Mouse (Mus musculus) right cerebral cortex, postnatal 25 days (tissue): ENCODE data around the gene Erap1.
A peak's percentile ranks its signal among the peaks of the same experiment; 100 is the strongest.
"Not testable (repeated sequence)": the region's sequence is repeated elsewhere in the genome, so short reads cannot be mapped to it uniquely, and the experiment has no call there.

Experiments
- DNase-seq: peaks from one replicate; pipeline ENCODE4 v3.0.0; 2022

The Erap1 gene

DNA sequence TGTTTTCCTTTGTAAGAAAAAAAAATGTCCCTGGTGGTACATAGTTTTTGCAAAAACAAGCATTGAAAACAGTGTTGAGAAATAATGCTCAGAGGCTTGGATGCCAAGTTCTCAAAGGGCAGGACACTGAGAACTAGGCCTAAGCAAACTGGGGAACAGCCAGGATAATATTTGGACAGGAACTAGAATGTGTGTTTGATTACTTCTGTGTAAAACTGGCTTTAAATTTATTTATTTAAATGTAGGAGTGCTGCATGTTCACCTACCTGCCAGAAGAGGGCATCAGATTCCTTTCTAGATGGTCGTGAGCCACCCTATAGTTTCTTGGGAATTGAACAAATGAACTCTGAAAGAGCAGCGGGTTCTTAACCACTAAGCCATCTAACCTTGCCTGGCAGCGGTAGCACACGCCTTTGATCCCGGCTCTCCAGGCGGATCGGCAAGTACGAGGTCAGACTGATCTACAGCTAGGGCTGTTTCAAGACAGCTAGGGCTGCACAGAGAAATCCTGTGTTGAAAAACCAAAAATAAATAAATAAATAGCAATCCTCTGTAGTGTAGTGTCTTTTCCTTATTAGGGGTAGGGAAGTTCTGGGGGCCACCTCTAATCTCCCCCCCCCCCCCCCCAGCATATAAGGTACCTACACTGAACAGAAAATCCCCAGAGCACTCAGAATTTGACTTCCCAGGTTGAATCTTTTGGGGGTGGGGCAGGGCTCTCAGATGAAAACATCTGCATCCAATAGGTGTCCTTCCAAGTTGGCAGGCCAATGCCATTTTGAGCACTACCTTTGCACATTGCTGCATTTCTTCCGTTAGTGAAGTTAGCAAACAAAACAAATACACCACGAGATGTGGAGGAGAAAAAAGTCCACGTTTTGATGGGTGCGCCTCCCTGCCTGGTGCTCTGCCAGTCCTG lies at the start of gene Erap1:
TSS of gene Erap1 (plus strand) at position 776 of the 919 bp plus-strand sequence.
- peak; percentile 16 for DNase-seq

DNA sequence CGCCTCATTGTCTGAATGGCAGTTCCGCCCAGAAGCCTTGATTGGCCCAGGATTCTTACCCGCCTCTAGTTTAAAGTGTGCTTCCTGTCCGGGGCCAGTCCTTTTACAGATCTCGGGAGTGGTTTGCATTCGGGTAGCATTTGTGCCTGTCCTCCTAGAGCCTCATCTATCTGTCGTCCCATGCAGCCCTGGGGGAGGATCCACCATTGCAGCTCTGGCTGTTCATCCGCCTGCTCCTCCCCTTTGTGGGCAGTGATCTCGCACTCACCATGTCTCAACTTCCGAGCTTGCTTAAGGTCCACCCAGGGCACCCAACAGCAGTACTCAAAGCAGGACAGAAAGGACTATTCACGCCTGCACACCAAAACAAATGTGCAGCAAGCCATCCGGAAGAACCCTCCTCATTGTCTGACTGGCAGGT lies 48.0 kb upstream of the Erap1 start:
- DNase-seq, result not testable (repeated sequence)

DNA sequence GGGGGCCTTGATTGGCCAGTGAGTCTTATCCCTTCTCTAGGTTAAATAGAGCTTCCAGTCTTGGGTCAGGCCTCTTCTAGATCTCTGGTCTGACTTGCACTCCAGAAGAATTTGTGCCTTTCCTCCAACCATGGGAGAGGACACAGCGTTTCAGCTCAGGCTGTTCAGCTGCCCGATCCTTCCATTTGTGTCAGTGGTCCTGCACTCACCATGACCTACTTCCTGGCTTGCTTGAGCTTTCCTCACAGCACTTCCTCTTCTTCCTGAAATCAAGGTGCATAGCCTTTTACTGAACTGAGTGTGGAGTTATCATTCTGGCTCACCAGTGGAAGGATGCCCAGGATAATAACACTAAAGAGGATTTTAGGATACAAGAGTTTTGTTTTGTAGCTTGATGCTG lies 47.5 kb upstream of the Erap1 start:
- not testable (repeated sequence) for DNase-seq

DNA sequence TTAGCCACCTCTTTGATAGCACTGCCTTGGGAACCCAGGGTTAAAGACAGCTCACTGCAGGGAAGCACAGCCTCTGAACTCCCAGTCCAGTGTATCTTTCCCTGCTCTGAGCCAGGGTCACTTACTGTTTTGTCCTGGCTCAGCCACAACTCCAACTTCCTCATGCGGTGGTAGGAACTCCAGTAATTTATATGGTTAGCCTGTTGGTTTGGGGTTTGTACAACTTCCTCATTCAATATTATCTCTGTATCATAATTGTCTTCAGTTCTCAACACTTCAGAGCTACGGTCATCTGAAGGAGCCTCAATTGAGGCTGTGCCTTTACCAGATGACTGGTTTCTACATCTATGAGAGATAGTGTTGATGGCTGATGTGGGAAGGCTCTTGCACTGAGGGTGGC lies 42.3 kb upstream of the Erap1 start:
- not testable (repeated sequence) for DNase-seq

DNA sequence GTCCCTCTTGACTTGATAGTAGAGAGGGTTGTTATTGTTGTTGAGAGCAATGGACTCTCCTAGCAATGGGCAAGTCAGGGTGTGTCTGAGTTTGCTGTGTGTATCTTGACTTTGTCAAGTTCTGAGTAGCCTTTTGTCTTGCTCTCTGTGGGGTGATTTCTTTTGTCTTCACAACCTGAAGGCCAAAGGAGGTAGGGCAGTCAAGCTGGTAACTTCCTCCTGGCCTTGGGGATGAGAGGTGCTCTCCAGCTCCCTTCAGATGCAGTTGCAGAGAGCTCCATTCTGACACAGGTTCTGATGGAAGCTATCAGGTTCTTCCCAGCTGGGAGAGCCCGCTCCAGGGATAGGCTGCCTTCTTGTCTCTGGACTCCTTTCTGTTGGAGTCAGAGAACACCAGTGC lies 37.6 kb upstream of the Erap1 start:
- not testable (repeated sequence) for DNase-seq

DNA sequence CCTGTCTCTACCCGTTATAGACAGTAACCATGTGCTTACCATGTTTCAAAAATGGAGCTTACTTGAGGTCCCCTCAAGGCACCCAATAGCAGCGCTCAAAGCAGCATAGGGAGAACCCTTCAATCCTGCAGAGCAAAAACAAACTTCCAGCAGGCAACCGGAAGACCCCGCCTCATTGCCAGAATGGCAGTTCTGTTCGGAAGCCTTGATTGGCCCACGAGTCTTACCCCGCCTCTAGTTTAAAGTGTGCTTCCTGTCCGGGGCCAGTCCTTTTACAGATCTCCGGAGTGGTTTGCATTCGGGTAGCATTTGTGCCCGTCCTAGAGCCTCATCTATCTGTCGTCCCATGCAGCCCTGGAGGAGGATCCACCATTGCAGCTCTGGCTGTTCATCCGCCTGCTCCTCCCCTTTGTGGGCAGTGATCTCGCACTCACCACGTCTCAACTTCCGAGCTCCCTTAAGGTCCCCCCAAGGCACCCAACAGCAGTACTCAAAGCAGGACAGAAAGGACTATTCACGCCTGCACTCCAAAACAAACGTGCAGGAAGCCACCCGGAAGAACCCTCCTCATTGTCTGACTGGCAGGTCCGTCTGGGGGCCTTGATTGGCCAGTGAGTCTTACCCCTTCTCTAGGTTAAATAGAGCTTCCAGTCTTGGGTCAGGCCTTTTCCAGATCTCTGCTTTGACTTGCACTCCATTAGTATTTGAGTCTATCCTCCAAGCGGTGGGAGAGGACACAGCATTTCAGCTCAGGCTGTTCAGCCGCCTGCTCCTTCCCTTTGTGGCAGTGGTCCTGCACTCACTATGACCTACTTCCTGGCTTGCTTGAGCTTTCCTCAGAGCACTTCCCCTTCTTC lies 22.0 kb upstream of the Erap1 start:
- peak; percentile 79 for DNase-seq

DNA sequence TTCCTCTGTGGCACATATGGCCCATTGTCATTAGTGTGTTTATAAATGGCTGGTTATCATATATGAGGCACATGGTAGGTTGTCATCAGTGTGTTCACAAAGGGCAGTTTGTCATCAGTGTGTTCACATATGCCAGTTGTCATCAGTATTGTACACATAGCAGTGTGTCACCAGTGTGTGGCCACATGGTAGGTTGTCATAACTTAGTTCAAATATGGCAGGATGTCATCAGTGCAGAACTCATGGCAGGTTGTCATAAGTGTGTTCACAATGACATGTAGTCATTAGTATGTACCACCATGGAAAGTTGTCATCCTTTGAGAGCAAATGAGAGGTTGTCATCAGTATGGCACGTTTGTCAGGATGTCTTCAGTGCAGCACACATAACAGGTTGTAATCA lies 7.0 kb upstream of the Erap1 start:
- DNase-seq, result no peak

DNA sequence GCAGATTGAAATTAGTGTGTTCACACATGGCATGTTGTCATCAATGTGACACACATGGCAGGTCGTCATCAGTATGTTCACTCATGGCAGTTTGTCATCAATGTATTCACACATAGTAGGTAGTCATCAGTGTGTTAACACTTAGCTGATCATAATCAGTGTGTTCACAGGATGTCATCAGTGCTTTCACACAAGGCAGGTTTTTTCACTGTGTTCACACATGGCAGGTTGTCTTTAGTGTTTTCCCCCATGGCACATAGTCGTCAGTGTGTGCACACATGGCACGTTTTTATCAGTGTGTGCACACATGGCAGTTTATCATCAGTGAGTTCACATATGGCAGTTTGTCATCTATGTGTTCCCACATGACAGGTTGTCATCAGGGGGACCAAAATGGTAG lies 6.5 kb upstream of the Erap1 start:
- DNase-seq, result no peak

DNA sequence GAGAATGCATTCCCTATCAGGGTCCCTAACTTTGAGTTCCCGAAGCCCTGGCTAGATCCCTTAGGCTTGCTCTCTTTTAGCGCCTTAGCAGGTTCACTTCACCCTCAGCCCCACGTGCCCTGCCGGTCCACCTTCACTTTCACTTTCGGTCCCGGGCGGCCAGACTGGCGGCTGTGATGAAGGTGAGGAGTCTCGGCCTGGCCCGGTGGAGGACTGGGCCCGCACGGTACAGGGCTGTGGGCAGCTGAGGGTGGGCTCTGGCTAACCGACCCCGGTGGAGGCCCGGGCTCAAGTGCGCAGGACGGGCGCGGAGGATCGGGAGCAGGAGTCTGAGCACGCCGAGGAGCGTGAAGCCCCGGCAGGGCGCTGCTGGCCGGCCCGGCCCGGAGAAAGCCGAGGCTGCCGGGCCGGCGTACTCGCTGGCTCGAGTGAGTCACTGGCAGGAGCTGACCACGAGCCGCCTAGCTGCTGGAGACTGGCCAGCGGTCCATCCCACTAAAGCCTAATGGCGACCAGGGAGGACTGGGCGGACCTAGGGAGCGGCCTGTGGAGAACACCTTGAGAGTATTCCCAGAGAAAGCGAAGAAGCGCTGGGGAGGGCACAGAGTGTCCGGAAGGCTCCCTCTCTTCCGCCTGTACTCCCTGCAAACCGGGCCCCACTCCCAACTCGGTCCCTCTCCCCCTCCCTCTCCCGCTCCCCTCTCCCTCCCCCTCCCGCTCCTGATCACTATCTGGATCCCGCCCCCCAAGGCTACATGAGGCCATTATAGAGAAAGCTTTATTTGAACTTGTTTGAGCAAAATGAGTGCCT lies 549 bp downstream of the Erap1 start:
- peak; percentile 79 for DNase-seq

DNA sequence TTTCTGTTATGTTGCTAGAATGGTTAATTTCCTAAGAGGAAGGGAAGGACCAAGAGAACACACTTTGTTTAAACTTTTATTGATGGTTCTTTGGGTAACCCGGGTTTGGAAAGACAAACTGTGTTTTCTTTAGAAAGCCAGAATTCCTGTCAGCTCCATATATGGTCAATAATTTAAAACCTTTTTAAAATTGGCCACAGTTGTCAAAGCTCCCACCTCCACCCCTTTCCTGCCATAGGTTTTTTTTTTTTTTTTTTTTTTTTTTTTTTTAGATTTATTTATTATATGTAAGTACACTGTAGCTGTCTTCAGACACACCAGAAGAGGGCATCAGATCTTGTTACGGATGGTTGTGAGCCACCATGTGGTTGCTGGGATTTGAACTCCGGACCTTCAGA lies 1.2 kb downstream of the Erap1 start:
- DNase-seq, result not testable (repeated sequence)

DNA sequence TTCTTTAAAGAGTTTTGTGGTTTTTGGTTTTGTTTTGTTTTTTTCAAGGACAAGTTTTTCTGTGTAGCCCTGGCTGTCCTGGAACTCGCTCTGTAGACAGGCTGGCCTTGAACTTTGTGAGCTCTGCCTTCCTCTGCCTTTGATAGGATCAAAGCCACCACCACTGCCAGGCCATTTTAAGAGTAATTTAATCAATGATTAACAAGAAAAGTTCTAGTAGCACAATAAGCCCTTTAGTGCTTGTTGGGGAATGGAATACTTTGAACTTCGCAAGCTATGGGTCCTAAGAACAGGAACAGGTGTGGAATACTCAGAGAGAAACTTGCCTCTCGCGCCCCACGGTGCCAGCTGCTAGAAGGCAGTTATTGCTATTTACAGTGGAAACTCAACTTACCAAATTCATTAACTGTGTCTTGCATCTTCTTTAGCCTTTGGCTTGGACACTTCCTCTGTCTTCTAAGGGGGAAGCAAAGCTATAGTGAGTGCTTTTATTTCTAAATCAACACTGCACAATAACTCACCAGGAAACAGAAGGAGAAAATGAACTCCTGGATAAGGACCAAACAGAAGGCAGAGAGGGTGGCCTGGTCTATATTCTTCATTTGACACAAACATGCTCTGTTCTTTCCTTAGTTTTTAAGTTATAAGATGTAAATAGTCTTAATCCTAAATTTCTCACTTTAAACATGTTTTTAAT lies 56.3 kb downstream of the Erap1 start:
- DNase-seq, result no peak

DNA sequence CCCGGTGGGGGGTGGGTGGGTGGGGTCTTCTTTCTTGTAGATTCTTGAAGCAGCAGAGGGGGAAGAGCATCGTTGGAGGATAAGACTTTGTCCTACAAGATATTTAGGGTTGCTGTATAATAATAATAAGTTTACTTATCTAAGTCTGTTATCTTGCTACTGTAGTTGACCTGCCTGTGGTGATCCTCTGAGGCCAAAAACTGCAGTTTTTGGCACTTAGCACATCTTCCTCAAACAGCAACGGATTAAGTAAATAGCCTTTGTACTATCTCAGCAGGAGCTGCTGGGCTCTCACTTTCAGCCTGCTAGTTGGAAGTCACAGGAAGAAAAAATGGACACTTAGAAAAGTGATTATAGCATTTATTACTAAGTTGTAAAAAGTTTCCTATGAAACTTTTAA lies 56.9 kb downstream of the Erap1 start:
- DNase-seq, result no peak

DNA sequence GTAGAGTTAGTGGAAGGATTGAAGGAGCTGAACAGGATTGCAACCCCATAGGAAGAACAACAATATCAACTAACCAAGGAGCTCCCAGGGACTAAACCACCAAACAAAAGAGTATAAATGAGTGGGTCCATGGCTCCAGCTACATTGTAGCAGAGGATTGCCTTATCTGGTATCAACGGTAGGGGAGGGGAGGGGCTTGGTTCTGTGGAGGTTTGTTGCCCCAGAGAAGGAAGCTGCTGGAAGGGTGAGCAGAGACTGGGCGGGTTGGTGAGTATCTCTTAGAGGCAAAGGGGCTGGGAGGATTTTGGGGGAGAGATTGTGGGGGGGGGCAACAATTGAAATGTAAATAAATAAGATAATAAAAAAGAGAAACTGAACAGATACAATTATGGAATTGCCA lies 79.6 kb downstream of the Erap1 start:
- no peak for DNase-seq

DNA sequence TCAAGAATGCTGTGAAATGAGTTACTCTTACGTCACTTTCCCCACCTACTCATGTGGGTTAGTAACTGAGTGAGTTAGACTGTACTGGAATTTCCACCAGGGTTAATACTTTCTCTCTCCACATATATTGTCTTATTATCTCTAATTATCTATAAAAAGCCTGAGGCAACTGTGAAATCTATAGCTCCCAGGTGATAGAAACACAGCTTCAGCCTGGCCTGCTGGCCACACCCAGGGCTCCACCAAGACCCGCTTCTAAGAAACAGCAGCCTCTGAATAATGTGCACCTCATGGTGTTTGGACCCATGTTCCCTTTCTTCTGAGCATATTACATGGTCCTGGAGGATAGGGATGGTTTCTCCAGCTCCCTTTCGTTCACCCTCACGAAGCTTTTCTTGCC lies 94.4 kb downstream of the Erap1 start:
- no peak for DNase-seq

DNA sequence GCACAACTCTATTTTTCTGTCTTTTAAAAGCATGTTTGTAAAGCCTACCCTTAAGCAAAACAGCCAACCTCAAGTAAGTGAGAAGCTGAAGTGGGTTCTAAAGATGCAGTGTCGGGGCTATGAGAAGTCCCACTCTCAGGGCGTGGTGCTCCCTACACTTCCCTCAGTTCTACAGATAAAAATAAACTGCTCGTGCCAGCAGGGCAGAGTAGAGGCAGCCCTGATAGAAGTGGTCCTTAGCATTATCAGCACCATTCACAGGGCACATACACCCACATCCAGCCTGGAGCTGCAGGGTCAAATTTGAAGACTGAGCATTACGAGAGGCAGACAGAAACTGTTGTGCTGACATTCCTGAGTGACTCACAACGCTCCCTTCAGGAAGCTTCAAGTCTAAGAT lies 96.5 kb downstream of the Erap1 start:
- DNase-seq, result no peak

DNA sequence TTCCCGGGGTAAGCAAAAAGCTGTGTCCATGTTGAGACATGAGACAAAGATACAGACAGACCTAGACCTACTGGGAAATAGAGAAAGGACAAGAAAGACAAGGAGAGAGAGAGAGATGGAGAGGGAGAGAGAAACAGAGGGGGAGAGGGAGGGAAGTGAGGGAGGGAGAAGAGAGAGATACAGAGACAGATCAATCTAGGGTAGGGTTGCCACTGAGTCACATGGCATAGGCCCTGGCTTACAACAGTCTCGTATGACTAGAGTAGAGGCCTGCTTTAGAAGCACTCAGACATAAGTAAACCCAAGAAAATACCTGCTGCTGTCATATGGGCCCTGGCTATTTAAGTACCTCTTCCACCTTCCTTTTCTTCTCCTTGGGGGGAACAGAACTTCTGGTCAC lies 97.0 kb downstream of the Erap1 start:
- DNase-seq, result no peak
